Mouse (Mus musculus) lung, postnatal 0 days (tissue): ENCODE results near the gene Mapkapk2.

Source experiments
- CTCF ChIP-seq: IDR thresholded peaks from 2 replicates; pipeline ENCODE4 v1.5.1; 2016; ENCODE audit warnings: antibody characterized with exemption, mild to moderate bottlenecking
- EP300 ChIP-seq: IDR thresholded peaks from 2 replicates; pipeline ENCODE4 v1.6.1; 2016; ENCODE audit warnings: antibody characterized with exemption, mild to moderate bottlenecking, control low read depth

- TF ChIP-seq CTCF: no peak
- no peak for TF ChIP-seq EP300
Observed at GRCm38 (mm10) chr1:131025843-131026190, 71.8 kb downstream of the Mapkapk2 start.
